Mouse (Mus musculus): ENCODE data around the gene Mdga1.
"Not testable (repeated sequence)": the region's sequence is repeated elsewhere in the genome, so short reads cannot be mapped to it uniquely, and the experiment has no call there.

Gene Mdga1

DNA sequence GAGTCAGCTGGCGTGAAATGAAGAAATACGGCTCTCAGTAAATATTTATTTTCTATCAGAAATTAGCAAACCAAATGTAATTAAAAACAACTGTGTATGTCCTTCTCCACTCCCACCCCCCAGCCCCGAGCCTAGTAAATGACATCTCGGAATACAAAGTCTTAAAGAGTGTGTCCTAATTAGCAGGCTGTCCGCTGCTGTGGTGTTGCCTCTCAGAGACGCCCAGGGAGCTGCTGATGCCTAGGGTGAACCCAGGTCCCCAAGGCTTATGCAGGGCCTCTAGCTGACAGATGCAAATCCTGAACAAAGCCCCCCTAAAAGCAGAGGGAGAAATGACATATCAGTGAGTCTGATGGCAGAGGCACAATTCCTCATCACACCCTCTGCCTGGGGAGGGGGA is 155.1 kb downstream of the Mdga1 start:
- DNase-seq (ENCODE audit: extremely low spot score, low read depth, low spot score): no peak

DNA sequence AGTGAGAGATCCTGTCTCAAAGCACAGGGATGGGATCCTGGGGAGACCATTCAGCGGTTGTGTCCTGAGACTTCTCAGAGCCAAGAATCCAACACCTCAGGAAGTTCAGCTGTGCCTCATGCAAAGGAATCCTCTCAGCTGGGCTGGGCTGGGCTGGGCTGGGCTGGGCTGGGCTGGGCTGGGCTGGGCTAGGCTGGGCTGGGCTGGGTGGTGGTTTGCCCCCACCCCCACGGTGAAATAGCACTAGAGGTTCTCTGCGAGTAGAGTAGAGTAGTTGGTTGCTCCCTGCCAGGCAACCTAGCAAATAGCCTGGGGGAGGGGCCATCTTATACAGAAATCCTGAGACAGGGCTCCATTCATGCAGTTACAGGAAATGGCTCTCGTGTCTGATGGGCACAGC is 156.6 kb downstream of the Mdga1 start:
- no peak for DNase-seq (ENCODE audit: extremely low spot score, low read depth, low spot score)

DNA sequence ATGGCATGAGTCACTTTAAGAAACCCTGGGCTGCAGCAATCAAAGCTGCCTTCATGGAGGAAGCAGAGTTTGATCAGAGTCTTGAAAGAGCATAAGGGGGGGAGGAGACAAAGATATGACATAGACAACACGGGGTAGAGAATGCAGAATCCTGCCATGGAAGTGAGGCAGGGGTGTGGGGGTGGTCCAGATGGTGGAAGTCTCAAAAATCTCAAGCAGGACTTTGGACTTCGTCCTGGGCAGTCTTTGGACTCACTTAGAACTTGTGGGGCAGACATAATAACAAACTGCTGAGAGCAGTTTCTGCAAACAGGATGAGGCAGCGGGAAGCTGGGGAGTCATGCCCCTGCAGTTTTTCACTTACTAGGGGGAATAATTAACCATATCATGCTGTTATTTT is 166.3 kb downstream of the Mdga1 start:
- DNase-seq (ENCODE audit: extremely low spot score, low read depth, low spot score): no peak

DNA sequence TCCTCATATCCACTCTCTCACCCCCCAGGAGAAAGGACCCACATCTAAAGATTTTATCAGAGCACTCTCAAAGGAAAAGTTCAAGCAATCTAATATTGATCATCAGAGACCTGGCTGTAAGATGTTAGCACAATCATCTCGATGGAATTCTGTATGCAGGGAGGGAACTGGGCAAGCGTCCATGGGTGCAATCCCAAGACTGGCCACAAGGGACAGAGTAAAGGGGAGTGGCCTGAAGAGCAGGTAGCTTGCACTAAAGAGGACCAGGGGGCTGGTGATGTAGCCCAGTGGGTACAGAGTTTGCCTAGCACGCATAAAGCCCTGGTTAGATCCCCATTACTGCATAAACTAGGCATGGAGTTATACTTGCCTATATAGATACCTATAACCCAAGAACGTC is 168.5 kb downstream of the Mdga1 start:
- no peak for DNase-seq (ENCODE audit: extremely low spot score, low read depth, low spot score)

DNA sequence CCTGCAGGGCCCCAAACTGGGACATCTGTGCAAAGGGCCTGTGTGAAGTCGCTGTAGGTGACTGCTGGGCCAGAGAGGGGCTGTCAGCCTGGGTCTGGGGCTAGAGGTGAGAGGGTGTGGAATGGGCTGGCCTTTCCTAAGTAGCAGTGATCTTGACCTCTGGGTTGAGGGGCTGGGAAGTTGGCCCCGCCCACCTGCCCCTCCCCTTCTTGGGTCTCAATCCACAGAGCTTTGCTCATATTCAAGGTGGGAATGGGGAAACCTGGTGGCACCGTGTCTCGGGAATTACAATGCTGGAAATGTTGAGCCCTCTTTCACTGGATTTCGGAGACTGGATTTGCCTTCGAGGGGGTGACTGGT is 169.8 kb downstream of the Mdga1 start:
- DNase-seq (ENCODE audit: extremely low spot score, low read depth, low spot score): no peak

DNA sequence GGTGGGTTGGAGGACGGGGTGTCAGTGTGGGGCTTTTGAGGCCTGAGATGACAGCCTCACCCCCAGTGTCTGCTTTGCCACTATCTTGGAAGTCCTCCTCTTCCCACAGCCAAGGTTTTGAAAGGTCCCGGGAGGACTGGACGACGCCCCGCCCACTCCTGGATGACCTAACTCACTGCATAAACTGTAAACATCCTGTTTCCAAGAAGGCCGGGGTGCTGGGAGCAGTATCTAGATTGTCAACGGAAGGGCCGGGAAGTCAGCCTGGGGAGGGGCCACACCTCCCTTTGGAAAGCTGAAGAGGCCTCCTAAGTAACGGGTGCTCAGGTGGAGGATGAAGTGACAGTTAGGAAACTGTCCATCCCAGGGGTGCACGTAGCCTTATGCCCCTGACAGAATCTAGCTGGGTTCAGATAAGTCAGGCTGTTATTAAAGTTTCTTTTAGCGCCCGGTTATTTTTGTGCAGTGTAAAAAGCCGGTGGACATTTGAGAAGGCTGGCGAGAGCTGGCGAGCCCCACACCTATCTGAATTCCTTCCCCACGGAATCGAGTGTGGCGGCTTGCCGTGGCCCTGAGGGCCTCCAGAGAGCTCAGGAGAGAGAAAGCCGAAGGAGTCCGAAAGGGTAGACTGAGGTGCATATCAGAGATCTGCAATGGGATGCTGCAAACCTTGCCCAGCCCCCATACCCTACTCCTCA is 170.3 kb downstream of the Mdga1 start:
- no peak for DNase-seq (ENCODE audit: extremely low spot score, low read depth, low spot score)

DNA sequence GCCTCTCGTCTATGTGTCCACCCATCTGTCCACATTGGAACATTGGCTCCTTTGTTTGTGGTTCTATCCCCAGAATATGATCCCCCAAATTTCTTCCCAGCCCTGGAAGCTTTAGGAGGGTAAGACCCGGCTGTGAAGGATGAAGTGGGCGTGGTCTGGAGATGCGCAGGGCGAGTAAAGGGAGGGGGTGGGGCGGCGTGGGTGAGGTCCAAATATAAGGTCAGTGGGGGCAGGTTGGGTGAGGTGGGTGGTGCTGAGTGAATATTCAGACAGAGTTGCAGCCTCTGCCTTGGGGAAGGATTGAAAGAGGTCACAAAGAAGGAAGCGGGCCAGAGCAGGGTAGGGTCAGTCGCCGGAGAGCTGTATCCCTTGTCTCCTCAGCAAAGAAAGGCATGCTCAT is 171.7 kb downstream of the Mdga1 start:
- no peak for DNase-seq (ENCODE audit: extremely low spot score, low read depth, low spot score)

DNA sequence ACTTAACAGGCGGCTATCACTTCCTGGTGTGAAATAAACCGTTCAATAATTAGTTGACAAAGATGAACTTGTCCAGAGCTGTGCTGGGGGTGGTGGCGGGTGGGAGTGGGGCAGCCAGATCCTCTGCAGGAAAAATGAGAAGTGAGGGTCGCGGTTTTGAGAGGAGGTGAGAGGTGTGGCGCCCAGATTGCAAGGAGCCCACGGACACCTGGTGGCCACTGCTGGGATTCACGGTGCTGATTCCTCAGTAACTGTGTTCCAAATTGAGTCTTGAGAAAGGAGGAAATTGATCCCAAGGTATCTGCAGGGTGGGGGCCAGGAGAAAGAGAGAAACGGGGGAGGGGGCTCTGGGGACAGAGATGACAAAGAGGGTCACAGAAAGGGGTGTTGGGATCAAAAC is 173.1 kb downstream of the Mdga1 start:
- no peak for DNase-seq (ENCODE audit: extremely low spot score, low read depth, low spot score)

DNA sequence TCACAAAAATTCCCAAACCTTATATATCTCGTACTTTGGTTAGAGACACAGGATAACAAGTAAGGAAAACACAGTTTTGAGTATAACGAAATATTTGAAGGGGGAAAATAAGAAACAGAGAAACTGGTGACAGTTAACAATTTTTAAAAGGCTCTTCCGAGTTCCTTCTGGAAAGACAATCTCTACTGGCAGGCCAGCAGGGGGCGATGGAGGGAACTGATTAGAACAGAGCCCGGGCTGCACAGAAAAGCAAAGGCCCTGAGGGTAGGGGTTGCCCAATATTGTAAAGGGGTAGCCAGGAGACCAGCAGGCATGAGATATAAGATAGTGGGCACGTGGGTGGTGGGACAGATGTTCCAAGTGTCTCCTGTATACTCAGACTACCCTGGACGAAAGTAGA is 173.8 kb downstream of the Mdga1 start:
- DNase-seq (ENCODE audit: extremely low spot score, low read depth, low spot score): no peak

DNA sequence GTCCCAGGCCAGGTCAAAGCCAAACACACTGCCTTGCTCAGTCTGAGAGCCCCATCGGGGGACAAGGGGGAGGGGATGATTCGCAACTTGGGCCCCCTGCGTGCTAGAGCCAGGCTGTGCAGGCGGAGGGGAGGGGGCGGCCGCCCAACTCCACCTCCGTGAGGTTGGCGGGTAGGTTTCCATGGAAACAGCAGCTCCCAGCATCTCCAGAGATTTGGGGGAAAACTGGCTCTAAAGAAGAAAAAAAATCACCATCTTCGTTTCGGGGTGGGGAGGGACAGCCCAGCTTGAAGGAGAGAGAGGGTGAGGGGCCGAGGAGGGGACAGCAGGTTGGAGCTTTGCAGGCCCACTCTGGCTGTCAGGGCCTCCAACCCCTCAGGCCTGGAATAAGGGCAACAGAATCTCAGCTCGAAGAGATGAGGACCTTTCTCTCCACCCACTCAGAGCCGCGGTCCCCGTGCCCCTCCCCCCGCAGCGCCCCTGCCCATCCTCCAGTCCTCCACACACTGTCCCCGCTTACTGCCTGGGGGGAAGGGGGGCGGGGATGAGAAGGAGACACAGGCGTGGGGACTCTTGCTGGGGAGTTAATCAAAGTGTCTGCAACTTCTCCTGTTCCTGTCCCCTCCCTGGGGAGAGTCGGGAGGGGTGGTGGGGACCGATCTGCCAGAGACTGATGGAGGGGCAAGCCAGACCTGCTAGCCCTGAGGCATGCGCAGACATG is 174.7 kb downstream of the Mdga1 start:
- DNase-seq (ENCODE audit: extremely low spot score, low read depth, low spot score): no peak

DNA sequence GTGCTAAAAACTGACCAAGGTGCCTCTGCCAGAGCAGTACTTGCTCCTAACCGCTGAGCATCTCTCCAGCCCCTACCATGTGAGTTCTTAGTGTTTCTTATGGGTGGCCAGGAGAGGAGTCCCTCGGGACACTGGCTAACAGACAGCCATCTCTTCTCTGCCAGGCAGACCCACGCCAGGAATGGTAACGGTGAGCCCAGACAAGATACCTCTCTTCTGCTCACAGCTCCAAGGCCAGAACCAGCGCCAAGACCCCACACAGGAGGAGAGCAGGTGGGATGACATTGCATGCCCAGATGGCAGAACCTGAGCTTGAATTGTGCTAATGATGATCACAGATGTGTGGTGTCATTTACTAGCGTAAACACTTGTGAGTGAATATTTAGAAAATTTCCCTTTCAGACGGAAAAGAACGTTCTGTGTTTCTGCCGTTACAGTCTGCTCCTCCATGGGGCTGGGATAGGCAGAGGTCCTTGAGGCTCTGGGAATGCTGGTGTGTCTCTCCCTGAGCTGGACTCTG is 178.3 kb downstream of the Mdga1 start:
- no peak for DNase-seq (ENCODE audit: extremely low spot score, low read depth, low spot score)

DNA sequence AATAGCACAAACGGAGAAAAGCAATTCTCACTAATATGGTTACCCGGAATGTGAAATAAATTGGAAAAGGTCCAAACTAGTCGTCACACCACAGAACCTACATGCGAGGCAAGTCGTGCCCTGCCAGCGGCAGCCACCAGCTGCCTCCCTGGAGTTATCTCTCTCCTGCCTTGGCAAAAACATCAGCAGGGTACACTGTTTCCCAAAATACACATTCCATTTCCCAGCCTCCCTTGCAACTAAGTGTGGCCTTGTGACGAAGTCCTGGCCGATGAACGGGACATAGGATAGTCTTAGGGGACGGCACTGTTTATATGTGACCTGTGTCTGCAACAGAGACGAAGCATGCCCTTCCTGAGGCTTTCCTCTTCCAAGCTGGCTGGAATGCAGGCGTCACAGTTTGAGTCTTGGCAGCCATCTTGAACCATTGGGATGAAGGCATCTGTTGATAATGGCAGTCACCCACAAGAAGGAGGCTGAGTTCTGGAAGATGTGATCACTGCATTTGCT is 179.6 kb downstream of the Mdga1 start:
- no peak for DNase-seq (ENCODE audit: extremely low spot score, low read depth, low spot score)

DNA sequence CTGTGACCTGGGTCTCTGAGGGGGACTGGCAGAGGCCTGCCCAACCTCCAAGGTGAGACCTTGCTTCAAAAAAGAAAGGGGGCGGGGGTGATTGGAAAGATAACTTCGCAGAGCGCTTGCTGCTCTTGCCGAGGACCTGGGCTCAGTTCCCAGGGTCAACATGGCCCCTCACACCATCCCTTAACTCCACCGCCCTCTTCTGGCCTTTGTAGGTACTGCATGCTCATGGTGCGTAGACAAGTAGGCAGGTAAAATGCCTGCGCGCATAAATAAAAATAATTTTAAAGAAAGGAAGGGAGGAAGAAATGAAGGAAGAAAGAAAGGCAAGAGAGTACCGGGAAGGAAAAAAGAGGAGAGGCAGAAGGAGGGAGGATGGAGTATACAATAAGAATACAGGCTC is 180.2 kb downstream of the Mdga1 start:
- no peak for DNase-seq (ENCODE audit: extremely low spot score, low read depth, low spot score)

DNA sequence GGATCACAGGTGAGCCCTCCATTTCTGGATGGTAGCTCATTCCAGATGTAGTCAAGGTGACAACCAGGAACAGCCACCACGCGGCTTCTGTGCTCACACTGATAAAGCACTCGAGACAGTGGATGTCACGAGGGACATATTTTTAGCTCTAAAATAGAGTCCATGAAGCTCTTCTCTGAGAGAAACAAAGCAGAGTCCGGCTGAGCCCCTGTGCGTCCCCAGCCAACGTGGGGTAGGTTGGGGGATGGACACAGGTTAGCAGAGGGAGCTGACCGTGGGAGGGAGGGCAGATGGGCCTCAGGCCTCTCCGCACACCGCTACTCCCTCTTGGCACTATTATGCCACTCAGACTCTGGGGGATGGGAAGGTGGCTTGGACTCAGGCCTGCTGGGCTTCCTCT is 181.3 kb downstream of the Mdga1 start:
- DNase-seq (ENCODE audit: extremely low spot score, low read depth, low spot score): no peak

DNA sequence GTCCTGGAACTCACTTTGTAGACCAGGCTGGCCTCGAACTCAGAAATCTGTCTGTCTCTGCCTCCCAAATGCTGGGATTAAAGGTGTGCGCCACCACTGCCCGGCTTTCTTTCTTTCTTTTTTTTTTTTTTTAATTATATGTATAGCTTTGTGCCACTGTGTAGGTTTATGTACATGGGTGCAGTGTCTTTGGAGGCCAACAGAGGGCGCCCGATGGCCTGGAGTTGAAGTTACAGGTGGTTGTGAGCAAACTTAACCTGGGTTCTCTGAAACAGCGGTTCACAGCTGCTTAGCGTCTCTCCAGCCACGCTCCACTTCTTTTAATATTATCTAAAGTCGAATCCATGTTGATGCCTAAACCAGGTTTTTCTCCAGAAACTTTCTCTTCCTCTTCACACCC is 185.1 kb downstream of the Mdga1 start:
- DNase-seq (ENCODE audit: extremely low spot score, low read depth, low spot score): no peak

DNA sequence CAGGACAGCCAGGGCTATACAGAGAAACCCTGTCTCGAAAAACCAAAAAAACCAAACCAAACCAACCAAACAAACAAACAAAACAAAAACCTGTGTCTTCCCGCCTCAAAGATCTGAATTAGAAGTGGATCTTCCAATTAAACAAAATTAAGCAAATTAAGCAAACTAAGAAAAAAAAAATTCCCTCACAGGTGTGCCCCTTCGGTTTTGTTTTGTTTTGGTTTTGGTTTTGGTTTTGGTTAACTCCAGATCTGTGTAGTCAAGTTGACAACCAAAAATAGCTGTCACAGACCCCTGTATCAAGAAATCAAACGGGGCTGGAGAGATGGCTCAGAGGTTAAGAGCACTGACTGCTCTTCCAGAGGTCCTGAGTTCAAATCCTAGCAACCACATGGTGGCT is 188.4 kb downstream of the Mdga1 start:
- DNase-seq (ENCODE audit: extremely low spot score, low read depth, low spot score): not testable (repeated sequence)

DNA sequence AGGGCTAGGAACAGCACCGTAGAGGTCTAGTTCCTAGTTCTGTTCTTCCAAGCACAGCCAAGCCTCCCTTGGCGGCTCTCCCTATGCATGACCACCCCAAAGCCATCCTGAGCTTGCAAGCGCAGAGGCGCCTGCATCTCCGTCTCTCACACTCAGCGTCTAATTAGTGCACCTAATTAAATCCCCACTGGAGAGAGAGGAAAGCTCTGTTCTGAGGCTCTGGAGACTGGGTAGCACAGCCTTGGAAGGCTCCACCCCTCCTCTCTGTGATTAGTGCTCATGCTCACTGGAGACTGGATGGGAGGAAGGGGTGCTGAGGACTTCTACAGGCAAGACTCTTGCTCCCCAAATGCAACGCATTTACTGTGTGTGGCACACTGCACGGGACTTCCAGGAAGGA is 191.9 kb downstream of the Mdga1 start:
- no peak for DNase-seq (ENCODE audit: extremely low spot score, low read depth, low spot score)

Data from hindlimb bud, embryonic 11.5 days (tissue).